Mouse (Mus musculus) ES-E14 (cell line): ENCODE data around the gene Peg3. TPM values are rescaled to one million over a fixed set of nuclear protein-coding genes. Genes with fewer than 3 reads are reported as not detected.

Experiments
- DNase-seq: peaks from one replicate; pipeline ENCODE4 v3.0.0-alpha.2; 2013; ENCODE audit warnings: low read depth, low spot score
- H3K27ac ChIP-seq: 2 replicates; pipeline ENCODE4 v1.5.1; 2012; ENCODE audit warnings: low read depth, mild to moderate bottlenecking, low read length, moderate library complexity, mixed read lengths; ENCODE audit not compliant: poor library complexity, insufficient read depth, severe bottlenecking
- H3K36me3 ChIP-seq: 2 replicates; pipeline ENCODE4 v1.6.1; 2012; ENCODE audit warnings: mild to moderate bottlenecking, low read length, moderate library complexity, mixed read lengths; ENCODE audit not compliant: control insufficient read depth, poor library complexity, insufficient read depth, severe bottlenecking
- H3K4me1 ChIP-seq, 2 experiments: fragments of 150-350 bp in 1 of 2; sonication (generic) in 1 of 2; 2 replicates each; pipeline ENCODE4 v1.6.1; 2012; ENCODE audit warnings: low read length in 2 of 2, mild to moderate bottlenecking in 1 of 2, mixed read lengths in 1 of 2; ENCODE audit not compliant: control insufficient read depth in 2 of 2, insufficient read depth in 2 of 2, poor library complexity in 1 of 2
- H3K4me3 ChIP-seq, 2 experiments: fragments of 150-350 bp in 1 of 2; sonication (generic) in 1 of 2; 2 replicates each; pipeline ENCODE4 v1.5.1; 2012; ENCODE audit warnings: low read length in 2 of 2, low read depth in 1 of 2, mild to moderate bottlenecking in 1 of 2, mixed read lengths in 1 of 2; ENCODE audit not compliant: insufficient read depth in 1 of 2, poor library complexity in 1 of 2, severe bottlenecking in 1 of 2
- H3K9ac ChIP-seq: 2 replicates; pipeline ENCODE4 v1.6.1; 2012; ENCODE audit warnings: low read depth, mild to moderate bottlenecking, low read length, mixed read lengths; ENCODE audit not compliant: poor library complexity, insufficient read depth, severe bottlenecking
- H3K9me3 ChIP-seq: fragments of 150-350 bp; sonication (generic); 2 replicates; pipeline ENCODE4 v1.6.1; 2012; ENCODE audit warnings: low read depth, mild to moderate bottlenecking, low read length; ENCODE audit not compliant: control insufficient read depth, insufficient read depth
- CHD2 ChIP-seq: IDR thresholded peaks from 2 replicates; pipeline ENCODE4 v1.6.1; 2014; ENCODE audit warnings: mild to moderate bottlenecking, low read depth, low read length, inconsistent platforms
- HCFC1 ChIP-seq: IDR thresholded peaks from 2 replicates; pipeline ENCODE4 v1.6.1; 2012; ENCODE audit warnings: low read length, inconsistent platforms, borderline replicate concordance; ENCODE audit not compliant: insufficient read depth
- MAFK ChIP-seq: IDR thresholded peaks from 2 replicates; pipeline ENCODE4 v1.6.1; 2014; ENCODE audit warnings: mild to moderate bottlenecking, low read depth, low read length, inconsistent platforms; ENCODE audit not compliant: insufficient read depth
- ZC3H11A ChIP-seq: IDR thresholded peaks from 2 replicates; pipeline ENCODE4 v1.6.1; 2012; ENCODE audit warnings: low read depth, mild to moderate bottlenecking, inconsistent platforms, low read length, borderline replicate concordance
- ZNF384 ChIP-seq: IDR thresholded peaks from 2 replicates; pipeline ENCODE4 v1.6.1; 2012; ENCODE audit warnings: low read depth, low read length, inconsistent platforms
- in situ Hi-C, 2 experiments: fragments of 600-800 bp; cut with MboI; formaldehyde crosslinking; loops; one replicate each; pipeline ENCODE4 v1.15.1; 2025; ENCODE audit warnings: low sequenced_read_pairs in 2 of 2, inconsistent platforms in 1 of 2; ENCODE audit not compliant: unreplicated experiment in 2 of 2
- total RNA-seq: library from RNA; depleted of rRNA; stranded (reverse); fragments of 300-350 nt; gene quantifications from 2 replicates; pipeline ENCODE4 v1.2.3, GENCODE M21; 2012

Gene Peg3
- total RNA-seq, 1 experiment: 80.4 TPM

GRCm38 (mm10) chr7:6708451-6709180, 21.6 kb downstream of the Peg3 start:
- H3K9me3 ChIP-seq: no peaks in the 10 kb centered on the region
- DNase-seq: no peak
- TF ChIP-seq HCFC1: no peak
- no peak for TF ChIP-seq ZC3H11A
- no peak for TF ChIP-seq ZNF384
- TF ChIP-seq CHD2: no peak
- no peak for TF ChIP-seq MAFK
- H3K4me1 ChIP-seq: no peaks in the 10 kb centered on the region
- no peak overlapping the region for H3K9ac ChIP-seq
- H3K4me3 ChIP-seq: no peak overlapping the region
- no peak overlapping the region for H3K27ac ChIP-seq
- in situ Hi-C loops: loop anchor here in 1 of 2 experiments (10.0 kb wide), 1 partner anchor 64 kb away; no protein-coding TSS in a partner anchor
- peaks cover 12% of the 10 kb centered on the region; the same call in 1 of the 2 replicates for H3K36me3 ChIP-seq

GRCm38 (mm10) chr7:6707416-6708015, 22.7 kb downstream of the Peg3 start:
- H3K4me3 ChIP-seq: no peak overlapping the region
- no peak overlapping the region for H3K27ac ChIP-seq
- TF ChIP-seq CHD2 (no peak), ZC3H11A (no peak), ZNF384 (no peak), MAFK (no peak), HCFC1 (no peak)
- no peak for DNase-seq
- H3K4me1 ChIP-seq: no peaks in the 10 kb centered on the region
- in situ Hi-C loops: loop anchor here in 1 of 2 experiments (10.0 kb wide), 1 partner anchor 63 kb away; no protein-coding TSS in a partner anchor
- no peak overlapping the region for H3K9ac ChIP-seq
- peaks cover 12% of the 10 kb centered on the region; the same call in 1 of the 2 replicates for H3K36me3 ChIP-seq
- H3K9me3 ChIP-seq: no peaks in the 10 kb centered on the region

- TF ChIP-seq CHD2 (no peak), MAFK (no peak), ZNF384 (no peak), ZC3H11A (no peak), HCFC1 (no peak)
- Histone ChIP-seq H3K27ac (no peak overlapping the region), H3K4me3 (no peak overlapping the region), H3K36me3 (no peaks in the 10 kb centered on the region), H3K4me1 (no peaks in the 10 kb centered on the region; a peak in 1 of 4 replicates), H3K9me3 (no peaks in the 10 kb centered on the region), H3K9ac (no peak overlapping the region)
- no peak for DNase-seq
- in situ Hi-C loops: no loop called here
These were observed 31.0 kb downstream of the Peg3 start for GRCm38 (mm10) chr7:6699230-6699629.

- Histone ChIP-seq H3K27ac (no peak within 1 kb of the TSS), H3K9ac (0 out of 2 replicates have a peak within 1 kb of the TSS, but pooled peaks have one; percentile 49)
These were observed 33.8 kb downstream of the Peg3 start, which contains the start of gene Zim1 for GRCm38 (mm10) chr7:6696241-6697045. Gene Zim1, minus strand, starts transcription at chr7:6696450.

More at GRCm38 (mm10) chr7:6696241-6697045, 33.8 kb downstream of the Peg3 start, which contains the start of gene Zim1:
- Histone ChIP-seq H3K4me3 (peak within 1 kb of the TSS; percentile 62 to 68), H3K9me3 (no peaks in the 10 kb centered on the region), H3K36me3 (no peaks in the 10 kb centered on the region), H3K4me1 (no peaks in the 10 kb centered on the region; a peak in 1 of 4 replicates)
- peak; percentile 79 for DNase-seq
- TF ChIP-seq ZC3H11A (no peak), MAFK (no peak), CHD2 (no peak), HCFC1 (peak; percentile 98)
- in situ Hi-C loops: no loop called here
